Mouse (Mus musculus) bone marrow macrophage, adult 2 months (primary cell): Measurements from ENCODE around the gene Usp21.

Source experiments
- CTCF ChIP-seq: IDR thresholded peaks from 2 replicates; pipeline ENCODE4 v1.5.1; 2012; ENCODE audit warnings: low read depth, mild to moderate bottlenecking, low read length, moderate library complexity
- POLR2A ChIP-seq: IDR thresholded peaks from 2 replicates; pipeline ENCODE4 v1.6.1; 2012; ENCODE audit warnings: mild to moderate bottlenecking, low read depth, low read length, borderline replicate concordance

DNA sequence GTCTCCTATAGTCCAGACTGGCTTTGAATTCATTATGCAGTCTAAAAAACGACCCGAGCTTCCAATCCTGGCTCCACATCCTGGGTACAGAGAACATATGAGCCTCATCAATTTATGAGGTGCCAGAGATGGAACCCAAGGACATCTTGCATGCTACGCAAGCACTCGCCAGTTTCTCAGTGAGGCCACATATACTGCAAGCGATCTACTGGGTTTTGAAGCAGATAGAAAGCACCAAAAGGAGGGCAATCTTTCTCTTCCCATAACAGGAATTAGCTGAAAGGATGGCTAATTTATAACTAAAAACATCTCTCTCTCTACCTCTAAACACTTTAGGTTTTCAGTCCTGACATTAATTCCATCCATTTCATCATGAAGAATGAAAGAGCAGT lies 6.1 kb upstream of the Usp21 start:
- TF ChIP-seq CTCF (no peak), POLR2A (no peak)
